Mouse (Mus musculus) urinary bladder, postnatal 36 days (tissue): ENCODE measurements around the gene Pard3b.

ENCODE experiments used
- DNase-seq, 2 experiments: peaks; one replicate each; pipeline ENCODE4 v3.0.0; 2022; ENCODE audit warnings: low spot score in 2 of 2, mixed read lengths in 1 of 2

Pard3b gene

GRCm38 (mm10) chr1:61638347-61639111 lies at the start of gene Pard3b:
Gene Pard3b, plus strand, starts transcription at chr1:61638824.
- DNase-seq: peak; percentile 47 to 68

DNA sequence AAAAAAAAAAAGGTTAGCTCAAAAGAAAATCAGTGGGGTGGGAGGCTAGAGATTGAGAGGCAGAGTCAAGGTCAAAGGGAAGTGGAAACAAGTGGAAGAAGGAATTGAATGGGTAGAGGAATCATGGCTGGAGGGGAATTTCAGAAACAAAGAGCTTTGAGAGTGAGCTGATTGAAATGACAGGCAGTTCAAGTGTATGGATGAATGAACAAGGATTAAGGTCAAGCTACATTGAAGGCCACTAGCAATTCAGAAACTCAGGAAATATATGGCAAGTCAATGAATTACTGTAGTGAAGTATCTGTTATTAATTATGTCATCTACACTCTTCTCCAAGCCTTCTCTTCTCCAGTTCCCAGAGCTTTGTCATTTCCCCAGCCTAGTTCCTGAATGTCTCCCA lies 22.4 kb upstream of the Pard3b start:
- DNase-seq: no peak

GRCm38 (mm10) chr1:61620651-61621050 lies 18.0 kb upstream of the Pard3b start:
- no peak for DNase-seq

GRCm38 (mm10) chr1:61629857-61630256 lies 8.8 kb upstream of the Pard3b start:
- no peak for DNase-seq

DNA sequence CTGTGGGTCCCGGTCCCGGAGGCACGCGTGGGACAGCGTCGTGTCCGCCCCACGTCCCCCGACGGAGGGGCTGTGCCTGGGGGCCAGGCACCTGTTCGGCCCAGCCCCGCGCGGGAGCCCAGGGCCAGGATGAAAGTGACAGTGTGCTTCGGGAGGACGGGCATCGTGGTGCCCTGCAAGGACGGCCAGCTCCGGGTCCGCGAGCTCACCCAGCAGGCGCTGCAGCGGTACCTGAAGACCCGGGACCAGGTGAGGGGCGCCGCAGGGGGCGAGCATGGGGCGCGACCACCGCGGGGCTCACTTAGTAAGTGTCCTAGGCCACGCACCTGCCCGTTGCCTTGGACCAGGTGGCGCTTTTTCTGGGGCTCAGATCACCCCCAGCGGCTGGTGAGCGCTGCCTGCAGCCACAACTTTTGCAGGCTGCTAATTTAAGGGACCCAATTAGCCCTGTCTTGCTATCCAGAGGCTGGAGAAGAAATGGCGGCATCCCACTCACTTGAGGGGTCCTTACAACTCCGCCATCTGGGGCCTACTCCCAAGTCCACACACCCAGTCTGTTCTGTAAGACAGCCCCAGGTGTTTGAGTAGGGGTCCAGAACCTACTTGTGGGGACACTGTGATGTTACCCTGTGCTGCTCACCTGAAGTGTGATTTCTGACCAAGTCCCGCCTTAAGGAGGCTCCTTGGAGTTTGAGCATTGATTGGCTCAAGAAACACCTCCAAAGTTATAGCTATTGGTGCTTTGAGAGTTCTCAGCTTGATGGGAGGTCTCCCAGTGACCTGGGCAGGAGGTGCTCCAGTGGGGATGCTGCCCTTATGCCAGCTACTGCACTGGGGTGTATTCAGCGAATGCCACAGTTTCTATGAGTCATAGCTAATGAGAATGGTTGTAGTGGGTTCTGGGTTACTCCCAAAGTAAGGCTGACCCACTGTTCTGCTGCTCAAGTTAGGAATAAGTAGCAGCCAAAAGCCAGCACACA lies 780 bp downstream of the Pard3b start:
- DNase-seq: peak; percentile 6 to 18

GRCm38 (mm10) chr1:61641880-61642279 lies 3.3 kb downstream of the Pard3b start:
- no peak for DNase-seq

DNA sequence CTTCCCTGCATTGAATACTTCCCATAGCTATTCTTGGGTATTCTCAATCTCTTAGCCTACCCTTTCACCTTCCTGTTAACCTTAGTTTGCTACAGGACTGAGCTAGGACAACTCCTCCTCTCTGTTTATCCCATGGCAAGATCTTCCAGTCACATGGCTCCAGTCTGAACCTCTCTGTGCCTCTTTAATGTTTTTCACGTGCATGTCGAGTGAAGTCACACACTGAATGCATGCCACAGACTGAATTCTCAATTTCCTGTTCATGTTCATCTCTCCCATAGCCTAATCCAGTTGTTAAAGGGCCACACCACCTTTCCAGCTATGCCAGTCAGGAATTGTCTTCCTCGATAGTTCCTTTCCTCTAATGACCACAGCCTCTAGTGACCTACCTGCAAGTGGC lies 6.4 kb downstream of the Pard3b start:
- DNase-seq: no peak

GRCm38 (mm10) chr1:61649964-61650363 lies 11.3 kb downstream of the Pard3b start:
- DNase-seq: no peak

GRCm38 (mm10) chr1:61651454-61652271 lies 13.0 kb downstream of the Pard3b start:
- peak; percentile 19 to 30 for DNase-seq

GRCm38 (mm10) chr1:61657760-61658159 lies 19.1 kb downstream of the Pard3b start:
- no peak for DNase-seq

DNA sequence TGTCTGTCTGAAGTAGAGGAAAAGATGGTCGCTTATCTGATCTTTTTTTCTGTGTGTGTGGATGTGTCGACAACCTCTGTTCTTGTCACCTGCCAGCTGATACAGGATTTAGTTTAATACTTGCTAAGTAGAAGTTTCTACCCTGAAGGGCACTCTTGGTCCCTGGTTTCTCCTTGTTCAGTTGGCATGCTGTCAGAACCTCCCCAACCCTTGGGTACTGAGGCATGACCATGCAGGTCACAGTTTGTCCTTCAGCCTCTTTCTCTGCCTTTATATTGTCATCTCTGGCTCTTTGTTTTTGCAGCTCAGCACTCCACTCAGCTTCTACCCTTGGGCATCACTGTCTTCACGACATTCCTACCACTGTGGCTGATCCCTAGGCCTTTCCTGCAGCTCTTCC lies 21.3 kb downstream of the Pard3b start:
- DNase-seq: no peak

GRCm38 (mm10) chr1:61685221-61685814 lies 46.7 kb downstream of the Pard3b start:
- DNase-seq: no peak

DNA sequence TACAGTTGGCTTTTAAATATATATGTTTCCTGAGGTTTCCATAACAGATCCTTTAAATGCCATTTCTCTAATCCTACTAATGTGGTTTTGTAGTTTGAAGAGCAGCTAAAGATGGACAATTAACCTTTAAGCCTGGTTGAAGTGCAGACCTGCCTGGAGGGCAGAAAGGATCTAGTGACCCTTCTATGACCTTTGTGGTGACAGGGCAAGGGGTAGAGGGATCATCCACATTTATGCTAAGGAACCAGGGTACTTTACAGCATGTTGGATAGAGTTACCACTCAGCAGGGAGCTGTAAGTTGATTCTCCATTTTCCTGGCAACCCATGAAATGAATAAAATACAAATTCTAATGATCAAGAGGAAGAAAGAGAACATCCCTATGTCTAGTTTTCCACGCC lies 47.3 kb downstream of the Pard3b start:
- no peak for DNase-seq

DNA sequence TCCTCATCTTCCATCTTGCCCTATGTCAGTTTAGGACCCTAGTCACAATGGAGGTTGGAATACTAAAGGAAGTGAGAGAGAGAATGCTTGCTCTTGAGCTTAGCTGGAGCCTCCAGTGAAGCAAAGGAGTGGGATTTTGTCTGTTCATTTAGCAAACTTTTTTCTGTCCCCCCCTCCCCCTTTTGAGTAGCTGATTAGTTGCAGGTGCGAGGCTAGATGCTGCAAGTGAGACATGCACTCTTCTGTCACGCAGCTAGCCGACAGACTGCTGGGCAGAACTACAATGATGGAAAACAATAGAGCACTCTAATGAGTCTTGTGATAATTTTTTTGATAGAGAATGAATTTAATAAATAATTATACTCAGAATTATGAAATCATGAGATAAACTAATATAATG lies 49.7 kb downstream of the Pard3b start:
- DNase-seq: no peak

DNA sequence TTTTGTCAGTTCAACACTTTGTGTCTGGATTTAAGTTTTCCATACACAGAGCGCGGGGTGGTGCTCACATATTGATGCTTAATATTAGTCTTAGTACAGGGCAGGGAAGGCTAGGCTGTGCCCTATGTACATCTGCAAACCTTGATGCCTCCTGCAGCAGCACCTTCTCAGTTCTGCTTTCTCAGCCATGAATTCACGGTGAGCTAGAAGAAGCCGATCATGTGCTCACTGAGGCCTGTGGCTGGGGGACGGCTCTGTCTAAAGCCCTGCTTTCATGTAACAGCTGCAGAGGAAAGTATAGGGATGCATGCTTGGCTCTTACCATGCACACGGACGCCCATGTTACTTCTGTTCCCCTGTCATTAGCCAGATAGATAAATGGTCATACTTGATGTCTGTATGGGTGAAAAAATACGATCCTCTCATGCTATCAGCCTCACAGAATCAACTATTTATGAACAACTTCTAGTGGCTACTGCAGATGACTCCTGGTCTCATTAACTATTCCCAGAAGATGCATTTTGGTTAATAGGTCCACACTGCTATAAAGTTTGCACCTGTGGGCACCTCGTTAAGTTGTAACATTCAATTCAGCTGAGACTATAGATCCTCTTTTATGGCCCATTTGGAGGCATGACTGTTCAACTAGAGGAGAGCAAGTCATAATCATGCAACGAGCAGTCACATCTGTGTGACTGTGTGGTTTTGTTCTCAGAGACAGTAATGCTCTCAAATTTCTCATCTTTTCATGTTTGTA lies 60.0 kb downstream of the Pard3b start:
- no peak for DNase-seq

GRCm38 (mm10) chr1:61709812-61710211 lies 71.2 kb downstream of the Pard3b start:
- DNase-seq: no peak

DNA sequence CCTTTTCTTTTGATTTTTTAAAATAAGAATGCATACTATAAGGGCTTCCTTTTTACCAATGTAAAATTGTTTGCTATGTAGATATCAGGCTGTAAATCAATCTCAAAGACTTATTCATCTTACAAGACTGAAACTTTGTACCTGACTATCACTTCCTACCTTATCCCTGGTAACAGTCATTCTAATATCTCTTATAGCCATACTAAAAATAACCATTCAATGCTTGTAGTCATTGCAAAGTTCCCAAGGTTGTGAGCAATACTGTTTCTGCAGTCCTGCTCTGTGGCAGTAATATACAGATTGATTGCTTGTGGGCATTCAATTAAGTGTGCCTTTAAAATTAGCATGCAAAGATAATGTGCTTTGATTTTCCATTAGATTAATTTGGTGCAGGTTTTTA lies 72.9 kb downstream of the Pard3b start:
- no peak for DNase-seq

- DNase-seq: no peak
Measured at GRCm38 (mm10) chr1:61729654-61730053, 91.0 kb downstream of the Pard3b start.

DNA sequence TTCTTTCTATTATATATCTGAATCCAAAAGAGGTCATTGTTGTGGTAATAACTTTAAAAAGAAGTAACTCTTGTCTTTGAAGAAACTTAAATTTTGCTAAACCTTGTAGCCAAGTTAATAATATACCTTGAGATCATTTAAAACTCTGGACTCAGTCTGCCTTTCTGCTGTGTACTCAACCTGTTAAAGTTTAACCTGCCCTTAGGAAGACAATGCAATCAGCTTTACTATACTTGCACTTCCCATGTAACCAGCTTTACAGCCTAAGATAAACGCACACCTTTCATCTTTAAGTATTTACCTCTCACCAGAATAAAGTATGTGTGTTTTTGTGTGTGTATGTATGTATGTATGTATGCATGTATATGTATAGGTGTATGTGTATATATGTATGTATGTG lies 97.9 kb downstream of the Pard3b start:
- DNase-seq: no peak

DNA sequence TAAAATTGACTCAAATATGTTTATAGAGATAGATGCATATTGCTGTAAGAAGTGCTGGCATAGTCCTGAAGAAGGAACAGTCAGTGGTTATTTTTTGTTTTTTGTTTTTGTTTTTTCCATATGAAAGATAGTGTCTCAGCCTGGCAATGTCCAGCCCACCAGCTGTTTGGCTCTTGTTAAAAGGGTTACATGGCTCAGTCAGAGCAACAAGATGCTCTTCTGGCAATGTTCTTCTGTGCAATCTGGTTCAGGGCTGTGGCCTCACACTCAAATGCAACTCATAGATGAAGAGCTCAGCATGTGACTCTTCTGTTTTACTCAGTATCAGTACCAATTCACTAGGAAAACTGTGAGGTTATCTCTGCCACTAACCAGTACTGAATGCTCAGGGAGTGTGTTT lies 104.2 kb downstream of the Pard3b start:
- DNase-seq: no peak

GRCm38 (mm10) chr1:61747481-61747880 lies 108.9 kb downstream of the Pard3b start:
- no peak for DNase-seq
